Mouse (Mus musculus) hindlimb bud, embryonic 11.5 days (tissue): ENCODE results near the gene Dnah17.

Experiments used
- DNase-seq: peaks from one replicate; pipeline ENCODE4 v3.0.0-alpha.2; 2012; ENCODE audit warnings: low read depth, low spot score; ENCODE audit errors: extremely low spot score

The Dnah17 gene

DNA sequence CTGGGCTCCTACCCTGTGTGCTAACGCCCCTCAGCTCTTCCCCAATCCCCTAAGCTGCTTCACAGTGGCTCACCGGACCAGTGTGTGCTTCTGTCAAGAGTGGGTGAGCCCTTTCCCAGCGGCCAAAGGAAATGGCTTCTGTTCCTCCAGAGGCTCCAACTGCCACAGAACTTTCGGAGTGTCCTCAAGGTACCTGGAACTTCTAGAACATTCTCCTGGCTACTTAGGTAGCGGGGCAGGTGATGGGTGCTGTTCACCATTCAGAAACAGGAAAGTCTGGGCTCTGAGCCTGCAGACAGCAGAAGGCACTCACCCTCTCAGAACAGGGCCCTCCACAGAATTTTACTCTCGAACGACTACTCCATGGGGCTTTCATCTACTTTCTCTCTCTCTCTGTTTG, at the start of gene Dnah17:
TSS of gene Dnah17 (minus strand) at position 101 of the 400 bp plus-strand sequence.
- no peak for DNase-seq

GRCm38 (mm10) chr11:118180199-118180598, 49.8 kb upstream of the Dnah17 start:
- DNase-seq, result no peak

DNA sequence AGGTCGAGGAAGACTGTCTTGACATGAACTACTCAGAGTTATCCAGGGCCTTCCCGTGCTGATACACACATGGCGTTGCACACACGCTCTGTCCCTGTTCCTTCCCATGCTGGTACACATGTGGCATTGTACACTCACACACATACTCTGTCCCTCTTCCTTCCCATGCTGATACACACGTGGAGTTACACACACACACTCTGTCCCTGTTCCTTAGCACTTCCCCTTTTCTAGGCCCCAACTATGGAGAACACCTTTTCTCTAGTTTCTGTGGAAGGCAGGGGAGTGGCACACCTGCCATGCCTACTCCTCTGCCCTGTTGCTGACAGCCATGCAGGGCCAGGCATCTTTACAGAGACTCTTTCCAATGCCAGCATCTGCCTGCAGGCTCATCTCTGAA, 47.8 kb upstream of the Dnah17 start:
- DNase-seq, result no peak

DNA sequence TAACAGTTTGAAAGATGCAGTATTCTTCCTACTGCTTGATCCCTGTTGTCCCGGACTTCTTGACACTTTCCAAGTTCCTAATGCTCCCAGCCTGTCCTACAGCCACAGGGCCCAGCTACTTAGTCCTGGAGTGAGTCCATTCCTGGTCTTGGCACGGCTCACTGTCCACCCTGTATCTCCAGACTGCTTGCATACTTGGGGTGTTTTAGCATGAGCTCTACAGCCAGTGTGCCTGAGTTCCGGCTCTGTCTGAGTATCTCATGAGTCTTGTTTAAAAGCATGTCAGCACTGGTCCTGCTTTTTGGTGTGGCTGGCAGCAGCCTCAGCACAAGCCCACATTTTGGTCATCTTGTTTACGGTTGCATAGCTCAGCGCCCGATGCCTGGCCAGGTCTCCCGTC, 44.3 kb upstream of the Dnah17 start:
- DNase-seq, result no peak

- no peak for DNase-seq
Measured at GRCm38 (mm10) chr11:118172768-118173167, 42.3 kb upstream of the Dnah17 start.

DNA sequence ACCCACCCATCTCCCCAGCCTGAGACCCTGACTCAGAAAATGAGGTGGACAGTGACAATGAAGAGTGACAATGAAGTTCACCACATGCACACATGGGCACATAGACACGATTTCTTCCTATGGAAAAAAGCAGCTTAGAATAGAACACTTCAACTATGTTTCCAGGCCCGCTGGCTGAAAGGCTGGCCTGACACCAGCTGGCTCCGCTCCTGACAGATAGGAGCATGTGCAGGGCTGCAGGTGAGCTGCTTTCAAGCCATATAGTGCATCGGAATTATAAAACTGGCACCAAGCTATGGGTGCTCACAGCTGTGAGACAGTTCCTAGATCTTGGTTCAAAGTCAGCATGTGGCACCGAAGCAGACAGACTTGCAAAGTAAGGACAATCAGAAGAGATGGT, 39.9 kb upstream of the Dnah17 start:
- no peak for DNase-seq

GRCm38 (mm10) chr11:118168714-118169113, 38.3 kb upstream of the Dnah17 start:
- no peak for DNase-seq

DNA sequence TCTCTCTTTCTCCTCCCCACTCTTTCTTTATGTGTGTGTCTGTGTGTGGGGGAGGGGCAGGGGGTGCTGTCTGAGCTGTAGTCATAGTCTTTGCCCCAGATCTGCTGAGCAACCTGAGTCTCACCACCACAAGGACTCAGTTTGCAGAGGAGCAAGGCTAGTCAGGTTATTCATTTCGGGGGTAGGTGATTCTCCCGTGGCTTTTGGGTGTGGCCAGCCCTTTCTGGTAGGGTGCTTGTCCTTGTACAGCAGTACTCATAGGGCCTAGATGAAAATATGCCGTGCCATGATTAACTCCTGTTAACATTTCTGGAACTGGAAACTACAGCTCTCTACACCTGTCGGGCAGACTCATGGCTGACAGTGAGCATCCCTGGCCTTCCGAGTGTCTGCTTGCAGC, 36.2 kb upstream of the Dnah17 start:
- no peak for DNase-seq

DNA sequence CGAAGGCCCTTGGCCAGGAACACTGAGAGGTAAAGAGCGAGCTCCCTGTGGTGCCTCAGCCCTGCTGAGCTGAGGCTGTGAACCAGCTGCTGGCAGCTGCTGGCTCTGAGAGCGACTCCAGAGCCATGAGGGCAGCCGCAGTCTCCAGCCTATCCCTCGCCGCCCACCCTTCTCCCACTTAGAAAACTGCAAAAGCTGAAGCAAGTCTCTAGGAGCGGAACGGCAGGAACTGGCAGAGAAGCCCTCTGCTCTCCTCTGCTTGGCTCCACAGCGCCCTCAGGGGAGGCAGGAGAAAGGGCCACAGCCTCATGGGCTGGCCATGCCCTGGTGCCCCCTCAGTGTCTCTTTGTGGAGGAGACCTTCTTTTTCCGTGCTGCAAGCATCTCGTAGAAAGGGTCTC, 35.2 kb upstream of the Dnah17 start:
- DNase-seq, result no peak

DNA sequence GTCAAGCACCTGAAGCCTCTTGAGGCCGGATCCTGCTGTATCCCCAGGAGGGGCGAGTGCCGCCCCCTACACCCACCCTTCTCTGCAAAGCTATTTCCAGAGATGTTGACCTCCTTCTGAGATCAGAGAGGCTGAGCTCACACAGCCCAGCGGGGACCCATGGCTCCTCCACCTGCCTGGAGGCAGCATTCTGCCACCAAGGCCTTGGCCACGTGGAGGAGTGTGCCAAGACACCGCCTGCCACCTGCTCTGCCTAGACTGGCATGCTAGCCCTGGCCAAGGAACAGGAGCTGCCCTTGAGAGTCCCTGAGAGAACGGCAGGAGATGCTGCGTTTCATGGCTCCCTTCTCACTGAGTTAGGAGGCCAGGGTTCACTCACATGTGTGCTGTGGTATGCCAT, 34.1 kb upstream of the Dnah17 start:
- no peak for DNase-seq

- no peak for DNase-seq
Measured at GRCm38 (mm10) chr11:118162245-118162644, 31.8 kb upstream of the Dnah17 start.

DNA sequence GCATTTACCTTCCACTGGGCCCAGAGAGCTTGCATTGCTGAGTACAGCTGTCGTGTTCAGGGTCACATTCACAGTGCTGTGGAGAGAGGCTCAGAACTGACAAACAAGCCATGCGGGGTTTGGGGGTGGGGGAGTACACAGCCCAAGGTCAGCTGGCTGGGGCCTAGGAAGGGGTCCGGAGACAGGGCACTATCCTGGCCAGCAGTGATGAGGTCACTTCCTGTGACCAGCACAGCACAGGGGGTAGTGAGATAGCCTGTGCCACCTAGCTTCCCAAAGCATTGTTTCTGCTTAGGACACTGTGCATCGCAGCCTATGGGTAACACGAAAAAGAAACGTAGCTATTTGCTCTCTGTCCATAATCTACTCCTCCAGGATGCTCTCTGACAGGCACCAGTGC, 30.8 kb upstream of the Dnah17 start:
- DNase-seq, result no peak

- no peak for DNase-seq
Measured at GRCm38 (mm10) chr11:118160763-118161162, 30.3 kb upstream of the Dnah17 start.

DNA sequence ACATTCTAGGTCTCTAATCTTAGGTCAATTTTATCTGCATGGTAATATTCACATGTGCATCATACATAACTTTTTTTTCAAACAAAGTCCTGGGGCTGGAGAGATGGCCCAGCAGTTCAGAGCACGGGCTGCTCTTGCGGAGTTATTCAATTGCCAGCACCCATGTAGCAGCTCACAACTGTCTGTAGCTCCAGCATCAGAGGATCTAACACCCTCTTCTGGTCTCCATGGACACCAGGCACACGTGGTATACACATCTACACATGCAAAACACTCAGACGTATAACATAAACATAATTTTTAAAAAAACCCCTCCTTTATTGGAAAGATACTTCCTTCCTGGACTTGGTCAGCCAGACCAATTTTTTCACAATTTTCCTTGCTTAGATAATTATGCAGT, 28.3 kb upstream of the Dnah17 start:
- DNase-seq, result no peak

DNA sequence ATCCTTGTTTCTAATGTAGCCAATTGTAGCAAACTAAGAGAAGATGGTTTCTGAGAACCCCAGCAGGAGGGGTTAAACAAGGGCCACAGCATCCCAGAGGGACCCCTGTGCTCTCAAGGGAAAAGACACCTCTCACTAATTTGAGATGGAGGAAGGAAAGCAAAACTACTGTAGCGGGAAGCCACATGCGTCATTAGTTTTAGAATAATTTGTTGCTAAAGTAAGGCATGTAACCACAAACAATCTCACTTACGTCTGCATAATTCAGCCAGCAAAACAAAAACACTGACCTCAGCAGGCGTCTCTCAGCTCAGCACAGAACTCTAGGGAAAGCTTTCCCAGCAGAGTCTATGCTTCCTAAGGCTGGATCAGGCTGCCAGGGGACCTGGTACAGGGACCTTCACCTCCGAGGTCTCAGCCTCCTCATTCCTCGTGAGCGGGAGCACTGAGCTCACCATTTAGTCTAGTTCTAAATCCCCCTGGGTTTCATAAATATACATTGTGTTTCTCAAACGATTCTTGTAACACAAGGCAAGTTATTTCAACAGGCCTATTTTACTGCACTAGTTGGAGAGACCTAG, 26.1 kb upstream of the Dnah17 start:
- no peak for DNase-seq

GRCm38 (mm10) chr11:118152964-118153363, 22.5 kb upstream of the Dnah17 start:
- DNase-seq, result no peak

DNA sequence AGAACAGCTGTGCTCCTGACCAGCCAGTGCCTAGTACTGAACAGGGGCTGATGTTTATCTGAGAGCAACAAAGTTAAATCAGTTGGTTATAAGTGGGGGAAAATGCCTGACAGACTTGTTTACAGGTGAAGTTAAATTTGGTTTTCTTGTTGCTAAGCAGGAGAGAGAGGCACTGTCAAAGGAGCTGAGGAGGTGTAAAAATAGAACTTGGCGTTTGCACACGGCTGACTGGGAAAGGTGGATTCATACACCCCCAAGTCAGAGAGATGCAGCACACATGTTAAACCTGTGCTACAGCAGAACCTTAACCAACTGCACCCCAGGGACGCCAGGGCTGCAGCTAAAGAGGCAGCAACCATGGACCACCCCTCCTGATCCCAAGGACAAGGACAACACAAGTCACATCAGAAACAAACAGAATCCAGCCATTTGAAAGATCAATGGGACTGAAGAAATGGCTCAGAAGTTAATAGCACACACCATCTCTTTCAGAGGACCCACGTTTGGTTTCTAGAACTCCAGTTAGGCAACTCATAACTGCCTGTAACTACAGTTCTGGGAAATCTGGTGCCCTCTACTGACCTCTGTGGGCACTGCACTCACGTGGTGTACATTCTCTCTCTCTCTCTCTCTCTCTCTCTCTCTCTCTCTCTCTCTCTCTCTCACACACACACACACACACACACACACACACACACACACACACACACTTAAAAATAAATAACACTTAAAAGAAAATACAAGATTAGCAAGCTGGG, 21.2 kb upstream of the Dnah17 start:
- DNase-seq, result no peak

DNA sequence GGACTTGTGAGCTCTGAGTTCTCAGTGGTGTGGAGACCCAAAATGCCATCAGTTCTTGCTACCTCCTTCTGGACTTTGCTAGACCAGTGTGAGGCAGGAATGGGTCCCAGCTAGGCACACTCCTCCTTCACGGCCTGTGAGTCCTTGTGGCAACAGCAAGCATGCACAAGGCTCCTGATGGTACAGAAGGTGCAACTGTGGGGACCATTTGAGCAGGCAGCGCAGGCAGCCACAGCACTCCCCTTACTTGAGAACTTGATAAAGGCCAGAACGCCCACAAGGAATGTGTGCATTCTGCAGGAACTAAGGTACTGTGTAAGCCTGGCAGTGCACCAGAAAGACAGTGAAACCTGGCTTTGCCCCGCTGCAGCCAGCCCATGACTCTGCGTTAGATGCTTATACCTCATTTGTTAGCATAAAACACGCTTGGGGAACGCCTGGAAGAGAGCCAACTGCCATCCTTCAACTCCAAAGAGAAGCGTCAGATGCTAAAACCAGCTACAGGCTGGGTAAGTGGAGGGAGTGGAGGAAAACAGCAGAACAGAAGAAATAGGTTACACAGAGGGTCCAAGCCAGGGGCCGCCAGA, 19.8 kb upstream of the Dnah17 start:
- no peak for DNase-seq

GRCm38 (mm10) chr11:118147877-118148637, 17.6 kb upstream of the Dnah17 start:
- DNase-seq, result no peak

- no peak for DNase-seq
Measured at GRCm38 (mm10) chr11:118146446-118146845, 16.0 kb upstream of the Dnah17 start.

- DNase-seq, result no peak
Measured at GRCm38 (mm10) chr11:118145771-118146351, 15.4 kb upstream of the Dnah17 start.
